Mouse (Mus musculus) c-Kit-positive CD71-positive TER-119-positive erythroid progenitor cells, embryonic 14.5 days (primary cell): ENCODE measurements around the gene L3mbtl1.
A peak's percentile ranks its signal among the peaks of the same experiment; 100 is the strongest.

Experiments
- DNase-seq: peaks from one replicate; pipeline ENCODE4 v3.0.0-alpha.2; 2013; ENCODE audit warnings: low spot score

The L3mbtl1 gene

GRCm38 (mm10) chr2:162998528-162999230 lies 55.4 kb downstream of the L3mbtl1 start:
- DNase-seq = peak; percentile 62

DNA sequence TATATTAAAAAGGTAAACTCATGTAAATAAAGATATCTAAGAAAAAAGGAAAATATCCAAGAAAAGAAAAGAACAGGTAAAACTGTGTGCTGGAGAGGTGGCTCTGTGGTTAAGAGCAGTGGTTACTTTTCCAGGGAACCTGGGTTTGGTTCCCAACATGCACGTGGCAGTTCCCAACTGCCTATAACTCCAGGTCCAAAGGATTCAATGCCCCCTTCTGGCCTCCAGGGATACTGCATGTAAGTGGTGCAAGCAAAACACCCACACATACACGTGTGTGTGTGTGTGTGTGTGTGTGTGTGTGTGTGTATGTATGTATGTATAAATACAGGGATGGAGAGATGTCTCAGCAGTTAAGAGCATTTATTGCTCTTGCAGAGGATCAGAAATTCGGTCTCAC lies 56.5 kb downstream of the L3mbtl1 start:
- peak; percentile 35 for DNase-seq

- DNase-seq = no peak
These were observed 57.8 kb downstream of the L3mbtl1 start for GRCm38 (mm10) chr2:163001071-163001470.

DNA sequence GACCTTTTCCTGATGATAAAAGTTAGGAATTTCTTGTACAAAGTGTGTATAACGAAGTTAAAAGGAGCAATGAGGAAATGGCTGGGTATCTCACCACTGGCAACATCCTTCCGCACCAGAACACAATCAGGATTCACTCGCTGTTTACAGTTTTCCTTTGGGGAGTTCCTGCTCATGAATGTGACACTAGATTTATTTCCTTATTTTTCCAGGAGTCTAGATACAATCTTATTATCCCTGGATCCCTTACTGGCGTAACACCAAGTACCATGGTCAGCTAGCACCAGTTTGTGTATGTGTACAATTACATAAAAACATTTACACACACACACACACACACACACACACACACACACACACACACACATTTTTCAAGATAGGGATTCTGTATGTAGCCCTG lies 64.0 kb downstream of the L3mbtl1 start:
- DNase-seq = no peak

DNA sequence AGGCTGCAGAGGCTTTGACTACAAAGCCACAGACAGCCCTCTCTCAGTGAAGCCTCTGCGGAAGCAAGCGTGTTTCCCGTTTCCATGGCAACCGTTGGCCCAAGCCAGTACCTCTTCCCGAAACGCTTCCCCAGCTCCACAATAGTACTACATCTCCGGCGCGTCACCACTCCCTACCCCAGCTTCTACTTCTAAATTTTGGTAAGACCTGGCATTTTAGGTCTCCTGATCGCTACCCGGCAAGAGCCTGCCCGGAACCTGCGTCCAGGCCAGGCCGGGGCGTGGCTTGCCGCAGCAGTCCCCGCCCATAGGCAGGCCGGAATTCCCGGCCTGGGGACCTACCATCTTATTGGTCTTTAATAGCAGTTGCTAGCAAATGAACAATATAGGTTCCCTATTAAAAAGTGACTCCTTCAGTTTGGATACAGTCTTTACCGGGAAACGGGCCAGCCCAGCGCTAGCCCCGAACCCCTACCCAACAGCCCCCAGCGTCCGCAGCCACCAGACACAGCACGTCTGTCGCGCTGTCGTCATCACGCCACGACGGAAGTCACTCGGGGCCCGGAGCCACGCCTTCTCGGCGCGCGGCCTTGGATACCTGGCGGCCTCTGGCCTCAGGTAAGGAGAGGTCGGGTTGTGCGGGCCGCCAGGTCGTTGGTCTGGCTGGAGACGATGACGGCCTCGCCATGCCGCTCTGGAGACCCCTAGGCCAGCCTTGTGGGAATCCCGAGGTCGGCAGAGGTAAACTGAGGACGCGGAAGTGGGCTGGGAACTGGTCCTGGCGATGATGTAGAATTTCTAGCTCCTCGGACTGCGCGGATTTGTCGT lies 73.9 kb downstream of the L3mbtl1 start, which contains the start of gene Ift52:
TSS of gene Ift52 (plus strand) at position 439 of the 828 bp plus-strand sequence.
- peak; percentile 86 for DNase-seq
